Mouse (Mus musculus) heart, postnatal 10 days (tissue): ENCODE data around the gene Mndal. TPM values are rescaled to one million over a fixed set of nuclear protein-coding genes. Genes with fewer than 3 reads are reported as not detected.
"Not testable (repeated sequence)": the region's sequence is repeated elsewhere in the genome, so short reads cannot be mapped to it uniquely, and the experiment has no call there.

Experiments
- DNase-seq, 2 experiments: peaks; one replicate each; pipeline ENCODE4 v3.0.0; 2021
- intact Hi-C: fragments of 180-260 bp; cut with DNase I; formaldehyde crosslinking; loops from one replicate; pipeline ENCODE4 v1.15.1; 2025
- total RNA-seq, 2 experiments: library from RNA; stranded (reverse); gene quantifications; 2 replicates each; pipeline ENCODE4 v1.2.3; 2021

The Mndal gene
- total RNA-seq, 2 experiments from 2014 or later = 12.0 to 14.8 TPM

- intact Hi-C loops, DNase-seq: not testable (repeated sequence)
These were observed 36.4 kb downstream of the Mndal start for GRCm38 (mm10) chr1:173905885-173906284.

GRCm38 (mm10) chr1:173889741-173890140 lies 52.5 kb downstream of the Mndal start:
- DNase-seq, intact Hi-C loops: not testable (repeated sequence)

GRCm38 (mm10) chr1:173887026-173887787 lies 55.1 kb downstream of the Mndal start:
- DNase-seq, intact Hi-C loops: not testable (repeated sequence)

GRCm38 (mm10) chr1:173880004-173880666 lies 62.2 kb downstream of the Mndal start:
- DNase-seq = peak; percentile 24 to 31
- intact Hi-C loops = not testable (repeated sequence)

GRCm38 (mm10) chr1:173879225-173879987 lies 62.9 kb downstream of the Mndal start:
- intact Hi-C loops = not testable (repeated sequence)
- peak in 1 of 2 experiments; percentile 6 for DNase-seq

GRCm38 (mm10) chr1:173878264-173878663 lies 64.0 kb downstream of the Mndal start:
- intact Hi-C loops, DNase-seq: not testable (repeated sequence)

GRCm38 (mm10) chr1:173877125-173877524 lies 65.2 kb downstream of the Mndal start:
- not testable (repeated sequence) for DNase-seq

GRCm38 (mm10) chr1:173868586-173868985 lies 73.7 kb downstream of the Mndal start:
- intact Hi-C loops, DNase-seq: not testable (repeated sequence)

More at GRCm38 (mm10) chr1:173877125-173877524, 65.2 kb downstream of the Mndal start:
- intact Hi-C loops = not testable (repeated sequence)

GRCm38 (mm10) chr1:173866504-173866903 lies 75.8 kb downstream of the Mndal start:
- intact Hi-C loops = no loop called here

GRCm38 (mm10) chr1:173853711-173854110 lies 88.6 kb downstream of the Mndal start:
- intact Hi-C loops = loop anchor here (10.0 kb wide), 1 partner anchor 251 kb away; no protein-coding TSS in a partner anchor
- peak in 1 of 2 experiments; percentile 3 for DNase-seq

More at GRCm38 (mm10) chr1:173866504-173866903, 75.8 kb downstream of the Mndal start:
- DNase-seq = no peak

GRCm38 (mm10) chr1:173852853-173853252 lies 89.4 kb downstream of the Mndal start:
- DNase-seq = not testable (repeated sequence)
- intact Hi-C loops = loop anchor here (10.0 kb wide), 1 partner anchor 252 kb away; no protein-coding TSS in a partner anchor

- DNase-seq, intact Hi-C loops: not testable (repeated sequence)
These were observed 96.1 kb downstream of the Mndal start for GRCm38 (mm10) chr1:173846193-173846592.

GRCm38 (mm10) chr1:173844754-173845153 lies 97.5 kb downstream of the Mndal start:
- intact Hi-C loops = no loop called here
- no peak for DNase-seq

GRCm38 (mm10) chr1:173821481-173821803 lies 120.8 kb downstream of the Mndal start:
- intact Hi-C loops, DNase-seq: not testable (repeated sequence)

GRCm38 (mm10) chr1:173820794-173821480 lies 121.4 kb downstream of the Mndal start:
- intact Hi-C loops, DNase-seq: not testable (repeated sequence)

- intact Hi-C loops, DNase-seq: not testable (repeated sequence)
These were observed 133.0 kb downstream of the Mndal start for GRCm38 (mm10) chr1:173809294-173809693.

GRCm38 (mm10) chr1:173802689-173803281 lies 139.5 kb downstream of the Mndal start:
- peak; percentile 17 to 38 for DNase-seq
- intact Hi-C loops = not testable (repeated sequence)

GRCm38 (mm10) chr1:173802207-173802606 lies 140.1 kb downstream of the Mndal start:
- DNase-seq, intact Hi-C loops: not testable (repeated sequence)

- DNase-seq, intact Hi-C loops: not testable (repeated sequence)
These were observed 140.5 kb downstream of the Mndal start for GRCm38 (mm10) chr1:173801791-173802190.
